Mouse (Mus musculus) urinary bladder, postnatal 36 days (tissue): ENCODE data around the gene Traf7.
A peak's percentile ranks its signal among the peaks of the same experiment; 100 is the strongest.

Experiments used
- DNase-seq, 2 experiments: peaks; one replicate each; pipeline ENCODE4 v3.0.0; 2022; ENCODE audit warnings: low spot score in 2 of 2, mixed read lengths in 1 of 2

Gene Traf7

DNA sequence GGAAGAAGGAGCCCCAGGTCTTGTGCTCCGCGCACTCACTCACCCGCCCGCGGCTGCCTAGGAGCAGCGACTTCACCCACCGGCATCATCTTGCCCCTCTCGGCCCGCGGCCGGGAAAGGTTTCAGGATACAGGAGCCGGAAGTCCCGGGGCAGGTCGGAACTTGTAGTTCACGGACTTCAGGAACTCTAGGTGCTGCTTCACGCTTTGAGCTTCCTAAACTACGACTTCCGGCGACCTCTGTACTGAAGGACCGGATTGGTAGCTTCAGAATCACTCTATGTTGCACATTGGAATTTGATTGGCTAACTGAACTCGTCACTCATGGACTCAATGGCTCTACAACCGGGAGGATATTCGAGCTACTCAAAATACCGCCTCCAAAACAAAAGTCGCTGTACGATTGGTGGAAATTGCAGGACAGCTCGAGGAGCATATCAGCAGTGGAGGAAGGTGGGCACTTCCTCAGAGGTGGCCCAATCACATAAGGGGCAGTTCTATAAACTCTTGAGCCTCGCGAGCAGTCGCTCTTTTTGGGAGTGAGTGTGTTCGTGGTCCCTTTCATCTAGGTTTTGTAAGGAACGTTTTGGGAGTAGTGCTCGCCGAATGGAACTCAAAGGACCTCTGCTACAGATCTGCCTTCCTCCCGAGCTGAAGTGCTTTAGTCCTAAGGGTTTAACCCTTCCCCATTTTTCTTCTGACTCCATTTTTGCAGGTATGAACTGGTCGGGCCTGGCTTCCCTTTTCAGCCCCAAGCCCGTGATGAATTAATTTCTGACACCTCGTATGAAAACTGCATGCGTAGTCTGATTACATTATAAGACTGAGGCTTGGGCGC lies at the start of gene Traf7:
Gene Traf7 (minus strand): TSS at position 216 of the 837 bp plus-strand sequence.
- DNase-seq: peak; percentile 85 to 91

DNA sequence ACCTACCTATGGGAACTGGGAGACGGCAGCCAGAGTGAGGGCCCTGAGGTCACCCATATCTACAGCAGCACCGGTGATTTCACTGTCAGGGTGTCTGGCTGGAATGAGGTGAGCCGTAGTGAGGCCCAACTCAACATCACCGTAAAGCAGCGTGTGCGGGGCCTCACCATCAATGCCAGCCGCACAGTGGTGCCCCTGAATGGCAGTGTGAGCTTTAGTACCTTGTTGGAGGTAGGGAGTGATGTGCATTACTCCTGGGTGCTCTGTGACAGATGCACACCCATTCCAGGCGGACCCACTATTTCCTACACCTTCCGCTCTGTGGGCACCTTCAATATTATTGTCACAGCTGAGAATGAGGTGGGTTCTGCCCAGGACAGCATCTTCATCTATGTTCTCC lies 46.1 kb upstream of the Traf7 start:
- no peak for DNase-seq

- DNase-seq: no peak
These were observed 45.0 kb upstream of the Traf7 start for GRCm38 (mm10) chr17:24572651-24573245.

- DNase-seq: no peak
These were observed 42.1 kb upstream of the Traf7 start for GRCm38 (mm10) chr17:24569837-24570236.

GRCm38 (mm10) chr17:24567034-24567779 lies 39.5 kb upstream of the Traf7 start:
- peak; percentile 48 to 66 for DNase-seq

- no peak for DNase-seq
These were observed 38.1 kb upstream of the Traf7 start for GRCm38 (mm10) chr17:24565792-24566191.

- DNase-seq: no peak
These were observed 37.4 kb upstream of the Traf7 start for GRCm38 (mm10) chr17:24565092-24565491.

DNA sequence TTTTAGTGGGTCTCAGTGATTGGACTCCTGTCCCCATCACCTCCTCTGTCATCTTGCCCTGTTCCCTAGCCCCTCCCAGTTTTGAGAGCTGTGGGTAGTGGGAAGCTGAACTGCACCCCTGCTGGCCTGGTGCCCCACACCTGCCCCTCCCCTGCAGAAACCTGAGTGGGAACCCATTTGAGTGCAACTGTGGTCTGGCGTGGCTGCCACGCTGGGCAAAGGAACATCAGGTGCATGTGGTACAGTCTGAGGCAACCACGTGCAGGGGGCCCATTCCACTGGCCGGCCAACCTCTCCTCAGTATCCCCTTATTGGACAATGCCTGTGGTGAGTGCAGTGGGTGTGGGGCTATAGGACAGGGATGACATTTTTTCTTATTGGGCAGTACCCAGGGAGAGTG lies 36.7 kb upstream of the Traf7 start:
- no peak for DNase-seq

DNA sequence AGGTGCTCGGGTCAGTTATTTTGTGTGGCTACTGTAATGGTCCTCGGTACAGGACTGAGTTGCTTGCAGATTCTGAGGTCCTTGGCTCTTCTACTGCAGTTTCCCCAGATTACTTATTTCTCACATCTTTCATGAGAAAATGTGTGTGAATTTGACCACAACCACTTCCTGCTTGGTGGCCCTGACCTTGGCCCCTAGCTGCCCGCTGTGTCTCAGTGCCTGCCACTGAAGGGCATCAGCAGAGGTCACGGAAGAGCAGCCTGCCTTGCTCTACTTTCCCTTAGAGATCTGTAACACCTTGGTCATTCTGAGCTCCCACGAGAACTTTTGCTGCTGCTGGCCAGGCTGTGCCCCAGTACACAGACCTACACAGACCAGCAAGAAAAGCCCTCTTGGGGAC lies 35.9 kb upstream of the Traf7 start:
- DNase-seq: no peak

- DNase-seq: no peak
These were observed 33.9 kb upstream of the Traf7 start for GRCm38 (mm10) chr17:24561592-24561991.

- DNase-seq: no peak
These were observed 32.7 kb upstream of the Traf7 start for GRCm38 (mm10) chr17:24560301-24561028.

GRCm38 (mm10) chr17:24559146-24559545 lies 31.4 kb upstream of the Traf7 start:
- DNase-seq: no peak

GRCm38 (mm10) chr17:24558600-24559099 lies 30.9 kb upstream of the Traf7 start:
- no peak for DNase-seq

- DNase-seq: peak; percentile 39 to 61
These were observed 29.4 kb upstream of the Traf7 start for GRCm38 (mm10) chr17:24557091-24557490.

- no peak for DNase-seq
These were observed 23.3 kb upstream of the Traf7 start for GRCm38 (mm10) chr17:24551050-24551444.

GRCm38 (mm10) chr17:24550416-24551049 lies 22.8 kb upstream of the Traf7 start:
- peak; percentile 70 to 77 for DNase-seq

GRCm38 (mm10) chr17:24549618-24550415 lies 22.1 kb upstream of the Traf7 start, which contains the start of gene Pkd1:
Gene Pkd1, plus strand, starts transcription at chr17:24549834.
- DNase-seq: peak; percentile 99

- peak; percentile 52 to 68 for DNase-seq
These were observed 21.3 kb upstream of the Traf7 start for GRCm38 (mm10) chr17:24548921-24549617.

DNA sequence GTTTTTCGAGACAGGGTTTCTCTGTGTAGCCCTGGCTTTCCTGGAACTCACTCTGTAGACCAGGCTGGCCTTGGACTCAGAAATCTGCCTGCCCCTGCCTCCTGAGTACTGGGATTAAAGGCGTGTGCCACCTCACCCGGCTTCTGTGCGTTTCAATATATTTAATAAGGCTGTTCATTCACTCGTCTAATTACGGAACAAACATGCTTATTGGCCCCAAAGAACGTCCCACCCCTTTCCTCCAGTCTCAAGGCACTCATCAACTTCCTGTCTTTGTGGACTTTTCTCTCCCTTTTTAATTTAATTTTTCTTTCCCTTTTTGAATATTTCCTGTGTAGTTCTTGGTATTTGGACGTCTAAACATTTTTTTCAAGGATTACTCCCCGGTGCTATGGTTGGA lies 20.7 kb upstream of the Traf7 start:
- no peak for DNase-seq

DNA sequence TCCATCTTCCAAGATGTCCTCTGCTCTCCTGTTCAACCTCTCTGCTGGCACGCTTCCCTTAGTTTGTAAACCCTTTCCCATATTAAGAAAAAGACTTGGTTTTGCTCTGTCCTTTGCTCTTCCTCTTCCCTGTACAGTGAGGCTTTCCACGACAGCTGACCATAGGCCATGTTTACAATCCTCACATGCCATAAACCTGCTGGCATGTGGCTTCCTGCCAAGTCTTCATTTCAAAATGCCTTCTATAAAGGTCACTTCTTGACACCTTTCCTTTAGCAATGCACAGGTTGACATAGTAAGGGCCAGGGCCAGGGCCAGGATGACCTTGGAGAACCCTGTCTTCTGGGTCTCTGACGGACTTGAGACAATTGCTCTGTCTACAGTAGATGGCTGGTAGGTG lies 18.5 kb upstream of the Traf7 start:
- no peak for DNase-seq
